Mouse (Mus musculus) forebrain, embryonic 11.5 days (tissue): ENCODE data around the gene Arhgap27. TPM values are rescaled to one million over a fixed set of nuclear protein-coding genes. Genes with fewer than 3 reads are reported as not detected.

Experiments
- ATAC-seq: fragments of 200-750 bp; cut with Nextera tagmentation; replicated peaks from 2 replicates; pipeline ENCODE4 v1.8.0; 2017; ENCODE audit warnings: moderate TSS enrichment; ENCODE audit not compliant: low FRiP score
- DNase-seq: peaks from one replicate; pipeline ENCODE4 v3.0.0-alpha.2; 2017; ENCODE audit warnings: low spot score
- H3K27ac ChIP-seq: fragments of 300-500 bp; sonication (generic); 2 replicates; pipeline ENCODE4 v1.5.1; 2014; ENCODE audit warnings: low read depth, low read length
- H3K27me3 ChIP-seq: fragments of 300-500 bp; sonication (generic); 2 replicates; pipeline ENCODE4 v1.6.1; 2014; ENCODE audit warnings: mild to moderate bottlenecking, low read length, mixed read lengths; ENCODE audit not compliant: control insufficient read depth, insufficient read depth
- H3K36me3 ChIP-seq: fragments of 300-500 bp; sonication (generic); 2 replicates; pipeline ENCODE4 v1.6.1; 2014; ENCODE audit warnings: mild to moderate bottlenecking, low read length, moderate library complexity, mixed read lengths; ENCODE audit not compliant: control insufficient read depth, insufficient read depth
- H3K4me1 ChIP-seq: fragments of 300-500 bp; sonication (generic); replicated peaks from 2 replicates; pipeline ENCODE4 v1.6.1; 2014; ENCODE audit warnings: low read length, mixed read lengths; ENCODE audit not compliant: control insufficient read depth, insufficient read depth
- H3K4me2 ChIP-seq: fragments of 300-500 bp; sonication (generic); 2 replicates; pipeline ENCODE4 v1.6.1; 2014; ENCODE audit warnings: low read depth, mild to moderate bottlenecking, low read length, moderate library complexity, mixed read lengths; ENCODE audit not compliant: severe bottlenecking
- H3K4me3 ChIP-seq: fragments of 300-500 bp; sonication (generic); 2 replicates; pipeline ENCODE4 v1.5.1; 2014; ENCODE audit warnings: low read depth, low read length
- H3K9ac ChIP-seq: fragments of 300-500 bp; sonication (generic); 2 replicates; pipeline ENCODE4 v1.6.1; 2014; ENCODE audit warnings: low read length
- H3K9me3 ChIP-seq: fragments of 300-500 bp; sonication (generic); 2 replicates; pipeline ENCODE4 v1.6.1; 2016; ENCODE audit warnings: low read length, mixed read lengths; ENCODE audit not compliant: control insufficient read depth
- WGBS: fragments of 180-500 bp; shearing (Covaris S2); extraction: QIAGEN DNeasy Blood & Tissue Kit; methylation state at CpG from one replicate; pipeline ENCODE4 v1.1.7; 2014; 5-methylcytosine and 5-hydroxymethylcytosine counted together
- polyA plus RNA-seq: library from polyadenylated mRNA; unstranded; fragments of >200 nt; fragmentation: Nextera tagmentation; extraction: Ambion mirVana; gene quantifications from 2 replicates; pipeline ENCODE4 v1.2.1, GENCODE M21; 2014

Gene Arhgap27
- polyA plus RNA-seq, 1 experiment from 2014 or later = 3.2 TPM

DNA sequence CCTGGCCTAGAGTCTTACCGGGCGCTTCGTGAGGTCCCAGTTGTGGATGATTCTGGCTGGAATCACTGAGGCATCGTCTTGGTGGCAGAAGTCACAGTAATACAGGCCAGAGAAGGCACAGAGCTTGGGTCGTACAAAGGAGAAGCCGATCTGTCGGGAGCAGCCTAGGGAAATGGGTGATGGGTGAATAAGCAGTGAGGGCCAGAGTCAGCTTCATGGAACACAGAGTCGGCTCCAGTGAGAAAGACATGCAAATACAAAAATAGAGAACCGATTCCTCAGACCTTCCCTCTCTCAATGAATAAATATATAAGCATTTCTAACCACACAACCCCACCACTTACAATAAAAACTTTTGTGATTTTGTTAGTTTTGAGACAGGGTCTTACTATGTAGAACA is 10.4 kb upstream of the Arhgap27 start:
- no peak overlapping the region for H3K4me3 ChIP-seq
- no peak for ATAC-seq
- no peak for DNase-seq
- no peaks in the 10 kb centered on the region for H3K9me3 ChIP-seq
- H3K27ac ChIP-seq = no peak overlapping the region
- no peak overlapping the region for H3K9ac ChIP-seq
- H3K4me1 ChIP-seq = no peaks in the 10 kb centered on the region
- H3K4me2 ChIP-seq = no peak overlapping the region
- no peaks in the 10 kb centered on the region for H3K27me3 ChIP-seq
- no peaks in the 10 kb centered on the region; the same call in 1 of the 2 replicates for H3K36me3 ChIP-seq
- 93% methylated on average over 9 of the region's 9 CpGs for WGBS

DNA sequence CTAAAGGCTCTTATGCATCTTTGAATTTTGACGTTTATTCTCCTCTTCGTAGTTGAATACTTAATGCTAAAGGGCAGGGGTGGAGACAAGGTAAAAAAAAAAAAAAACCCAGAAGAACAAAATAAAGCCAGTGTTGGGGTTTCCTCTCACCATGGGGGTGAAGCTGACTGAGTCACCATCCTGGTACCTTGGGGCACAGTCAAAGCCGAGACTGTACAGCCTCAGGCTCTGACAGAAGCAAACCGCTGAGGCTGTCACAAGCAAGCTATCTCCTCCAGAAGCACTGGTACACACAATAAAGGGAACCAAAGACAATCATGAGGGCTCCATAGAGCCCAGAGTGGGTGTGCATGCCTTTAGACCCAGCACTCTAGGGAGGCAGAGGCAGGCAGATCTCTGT is 9.1 kb upstream of the Arhgap27 start:
- H3K27ac ChIP-seq = no peak overlapping the region
- no peak overlapping the region for H3K4me3 ChIP-seq
- 92% methylated on average over 4 of the region's 4 CpGs for WGBS
- no peaks in the 10 kb centered on the region for H3K27me3 ChIP-seq
- no peaks in the 10 kb centered on the region; the same call in 1 of the 2 replicates for H3K36me3 ChIP-seq
- ATAC-seq = no peak
- no peaks in the 10 kb centered on the region for H3K9me3 ChIP-seq
- H3K9ac ChIP-seq = no peak overlapping the region
- DNase-seq = no peak
- no peak overlapping the region for H3K4me2 ChIP-seq
- H3K4me1 ChIP-seq = no peaks in the 10 kb centered on the region

DNA sequence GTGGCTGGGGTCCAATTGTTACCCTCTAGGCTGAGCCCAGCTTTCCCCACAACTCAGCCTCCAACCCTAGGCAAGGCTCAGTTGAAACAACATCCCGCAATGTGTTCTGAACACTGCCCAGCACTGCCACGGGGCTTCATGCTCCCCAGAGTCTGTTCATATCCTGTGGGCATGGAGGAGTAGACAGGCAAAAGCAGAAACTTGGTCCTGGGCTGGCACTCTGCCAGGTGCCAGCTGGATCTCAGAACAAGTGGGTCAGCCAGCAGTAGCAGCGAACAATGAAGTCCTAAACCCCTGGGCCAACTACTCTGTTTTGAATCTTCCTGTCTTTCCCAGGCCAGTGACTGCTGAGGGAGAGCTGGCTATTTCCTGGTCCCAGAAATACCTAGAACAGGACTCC is 8.6 kb upstream of the Arhgap27 start:
- H3K27ac ChIP-seq = no peak overlapping the region
- 91% methylated on average over 3 of the region's 3 CpGs for WGBS
- H3K9ac ChIP-seq = no peak overlapping the region
- H3K27me3 ChIP-seq = no peaks in the 10 kb centered on the region
- no peak overlapping the region for H3K4me3 ChIP-seq
- no peak overlapping the region for H3K4me2 ChIP-seq
- no peaks in the 10 kb centered on the region; the same call in 1 of the 2 replicates for H3K36me3 ChIP-seq
- H3K4me1 ChIP-seq = no peaks in the 10 kb centered on the region
- no peak for DNase-seq
- no peak for ATAC-seq
- H3K9me3 ChIP-seq = no peaks in the 10 kb centered on the region

DNA sequence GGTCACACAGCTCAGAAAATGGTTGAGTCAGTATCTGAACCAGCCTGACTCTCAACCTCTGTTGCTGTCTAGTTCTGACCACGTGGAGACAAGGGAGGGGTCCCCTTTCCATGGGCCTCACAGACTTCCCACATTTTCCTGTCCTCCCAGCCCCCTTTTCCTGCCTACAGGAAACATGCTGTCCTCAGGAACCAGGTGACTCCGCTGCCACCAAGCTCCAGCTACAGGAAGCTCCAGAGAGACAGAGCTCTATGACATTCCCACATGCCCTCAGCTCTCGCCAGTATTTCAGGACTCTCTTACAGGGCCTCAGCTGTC is 7.7 kb upstream of the Arhgap27 start:
- DNase-seq (no peak), ATAC-seq (no peak)
- no peak overlapping the region for H3K4me3 ChIP-seq
- WGBS = 83% methylated on average over 3 of the region's 3 CpGs
- no peaks in the 10 kb centered on the region for H3K27me3 ChIP-seq
- H3K4me1 ChIP-seq = no peaks in the 10 kb centered on the region
- H3K9ac ChIP-seq = no peak overlapping the region
- no peak overlapping the region for H3K4me2 ChIP-seq
- no peak overlapping the region for H3K27ac ChIP-seq
- H3K36me3 ChIP-seq = no peaks in the 10 kb centered on the region; the same call in 1 of the 2 replicates
- no peaks in the 10 kb centered on the region for H3K9me3 ChIP-seq

DNA sequence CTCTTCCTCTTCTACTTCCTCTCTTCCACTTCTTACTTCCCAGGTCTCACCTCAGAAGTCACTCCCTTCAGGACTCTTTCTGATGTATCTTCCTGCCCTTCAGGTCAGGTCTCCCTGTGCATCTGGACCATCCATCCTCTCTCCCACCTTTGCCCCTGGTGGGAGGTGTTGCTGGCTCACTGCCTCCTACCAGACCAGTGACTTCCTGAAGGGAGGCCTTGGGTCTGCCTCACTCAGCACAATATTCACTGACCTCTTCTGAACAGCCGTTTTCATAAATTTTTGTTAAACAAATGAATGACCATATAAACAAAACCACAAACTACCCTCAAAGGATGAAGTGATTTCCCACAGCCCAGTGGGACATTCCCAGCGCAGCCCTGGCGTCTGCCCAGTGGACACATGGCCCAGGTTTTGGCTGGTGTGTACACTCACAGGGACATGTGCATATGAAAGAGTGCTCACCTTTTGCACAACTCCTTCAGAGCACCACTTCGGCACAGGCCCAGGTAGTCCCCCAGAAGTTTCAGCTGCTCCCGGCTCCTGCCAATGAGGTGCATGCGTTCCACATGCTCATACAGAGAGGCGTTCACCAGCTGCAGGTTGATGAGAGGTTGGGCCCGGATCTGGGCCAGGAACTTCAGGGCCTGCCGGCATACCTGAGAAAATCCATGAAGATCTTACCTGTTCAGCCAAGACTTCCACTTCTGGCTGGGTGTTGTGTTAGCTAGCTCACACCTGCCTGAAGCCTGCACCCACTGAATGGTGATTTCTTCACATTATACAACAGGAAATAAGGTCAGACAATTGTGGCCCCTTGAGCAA is 7.1 kb upstream of the Arhgap27 start:
- H3K27ac ChIP-seq = no peak overlapping the region
- H3K4me3 ChIP-seq = no peak overlapping the region
- H3K9me3 ChIP-seq = no peaks in the 10 kb centered on the region
- no peak for ATAC-seq
- no peak for DNase-seq
- 92% methylated on average over 9 of the region's 9 CpGs for WGBS
- no peak overlapping the region for H3K9ac ChIP-seq
- H3K36me3 ChIP-seq = no peaks in the 10 kb centered on the region; the same call in 1 of the 2 replicates
- no peak overlapping the region for H3K4me2 ChIP-seq
- no peaks in the 10 kb centered on the region for H3K4me1 ChIP-seq
- H3K27me3 ChIP-seq = no peaks in the 10 kb centered on the region

DNA sequence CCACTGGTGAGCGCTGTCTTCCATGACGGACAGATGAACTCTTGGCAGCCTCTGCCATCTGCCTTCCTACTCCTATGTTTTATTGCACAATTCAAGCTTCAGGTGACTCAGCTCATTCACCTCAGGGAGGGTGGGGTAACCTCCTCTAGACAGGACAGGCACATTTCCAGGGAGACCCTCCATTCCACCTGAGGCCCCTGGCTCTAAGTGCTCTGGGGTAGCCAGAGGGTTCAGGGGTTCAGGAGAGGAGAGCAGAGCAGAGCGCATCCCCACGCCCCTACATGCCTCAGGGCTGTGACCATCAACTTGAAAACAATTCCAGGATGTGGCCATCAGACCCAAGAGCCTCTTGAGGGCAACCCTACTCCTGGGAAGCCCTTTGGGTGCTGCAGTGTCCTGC is 2.0 kb upstream of the Arhgap27 start:
- Histone ChIP-seq H3K9ac (no peak overlapping the region), H3K27ac (no peak overlapping the region), H3K9me3 (no peaks in the 10 kb centered on the region), H3K36me3 (no peaks in the 10 kb centered on the region), H3K4me2 (no peak overlapping the region), H3K4me3 (no peak overlapping the region), H3K27me3 (peaks cover 45% of the 10 kb centered on the region), H3K4me1 (peaks cover 9% of the 10 kb centered on the region)
- 90% methylated on average over 4 of the region's 4 CpGs for WGBS
- ATAC-seq (no peak), DNase-seq (no peak)

DNA sequence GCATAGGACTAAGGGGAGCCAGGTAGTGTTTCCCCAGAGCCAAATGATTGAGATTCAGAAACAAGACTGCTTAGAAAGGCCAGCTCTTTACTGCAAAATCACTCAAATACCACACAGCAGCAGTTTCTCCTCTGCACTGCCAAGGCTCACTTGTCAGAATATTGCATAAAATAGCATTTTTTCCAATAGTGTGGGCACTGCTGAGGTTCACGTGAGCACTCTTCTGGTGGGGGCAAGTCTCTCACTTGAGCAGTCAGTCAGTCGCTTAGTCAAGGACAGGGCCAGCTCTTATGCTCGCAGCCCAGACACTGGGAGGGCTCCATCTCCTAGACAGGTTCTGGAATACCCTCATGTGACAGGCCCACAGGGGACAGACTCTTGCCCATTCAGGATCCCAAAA is 1.5 kb upstream of the Arhgap27 start:
- Histone ChIP-seq H3K27ac (no peak overlapping the region), H3K36me3 (no peaks in the 10 kb centered on the region), H3K4me2 (no peak overlapping the region), H3K27me3 (peaks cover 49% of the 10 kb centered on the region), H3K9ac (no peak overlapping the region), H3K9me3 (no peaks in the 10 kb centered on the region), H3K4me3 (no peak overlapping the region), H3K4me1 (peaks cover 9% of the 10 kb centered on the region)
- DNase-seq = no peak
- no peak for ATAC-seq
- WGBS = 72% methylated on average over 3 of the region's 3 CpGs

DNA sequence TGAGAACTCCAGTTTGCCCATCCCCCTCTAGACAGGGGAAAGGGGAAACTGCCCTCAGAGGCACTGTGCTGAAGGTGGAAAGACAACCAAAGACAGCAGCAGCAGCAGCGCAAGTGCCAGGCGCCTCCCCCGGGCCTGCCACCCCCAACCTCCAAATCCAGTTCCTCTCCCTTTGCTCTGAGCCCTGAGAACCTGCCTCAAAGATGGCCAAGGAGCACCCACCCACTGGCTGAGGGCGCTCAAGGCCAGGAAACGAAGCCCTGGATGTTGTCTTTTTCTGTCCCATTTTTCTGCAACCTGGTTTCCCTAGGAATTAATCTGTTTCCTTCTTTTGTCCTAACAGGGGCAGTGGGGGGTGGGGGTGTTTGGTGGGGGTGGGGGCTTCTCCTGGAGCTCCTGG is 843 bp upstream of the Arhgap27 start:
- Histone ChIP-seq H3K27me3 (peaks cover 54% of the 10 kb centered on the region), H3K27ac (no peak overlapping the region), H3K4me3 (no peak overlapping the region), H3K36me3 (no peaks in the 10 kb centered on the region), H3K9ac (no peak overlapping the region), H3K4me1 (peaks cover 11% of the 10 kb centered on the region), H3K9me3 (no peaks in the 10 kb centered on the region), H3K4me2 (no peak overlapping the region)
- no peak for DNase-seq
- ATAC-seq = no peak
- 19% methylated on average over 5 of the region's 5 CpGs for WGBS
